10 mouse cellular contexts compared by ENCODE assay signal in the genomic region with DNA sequence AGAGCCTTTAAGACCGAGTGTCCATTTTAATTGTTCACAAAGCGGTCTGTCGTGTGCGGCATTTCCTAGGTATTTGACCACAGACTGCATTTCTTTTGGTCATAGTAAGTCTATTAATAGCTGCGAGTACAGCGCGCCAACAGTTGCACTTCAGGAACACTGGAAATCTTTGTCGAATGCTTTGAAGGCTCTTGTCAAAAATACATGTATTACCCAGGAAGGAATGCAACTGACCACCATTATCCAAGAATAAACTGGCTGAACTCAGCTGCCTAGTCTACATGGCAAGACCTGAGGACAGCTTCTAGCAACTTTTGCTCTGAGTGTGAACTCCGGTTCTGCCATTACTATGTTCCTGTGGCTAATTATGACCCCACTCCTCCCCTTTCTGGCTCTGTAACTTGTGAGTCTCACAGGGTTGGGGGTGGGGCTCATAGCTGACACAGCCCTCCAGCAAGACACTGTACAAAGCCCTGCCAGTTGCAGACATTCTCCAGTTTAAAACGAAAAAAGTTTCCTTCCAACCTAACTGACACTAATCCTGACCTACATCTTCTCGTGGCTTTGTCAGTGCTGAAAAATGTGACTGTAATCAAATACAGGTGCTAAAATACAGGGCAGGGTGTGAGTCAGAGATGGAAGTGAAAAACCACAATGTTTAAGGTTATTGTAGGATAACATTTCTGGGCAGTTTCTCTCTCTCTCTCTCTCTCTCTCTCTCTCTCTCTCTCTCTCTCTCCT.
DNase-seq lines count a peak whose midpoint lies in the region; ATAC-seq lines count a peak whose summit lies in the region.
"Had no signal": no experiment of that assay in that cellular context is flagged by ENCODE, and none has a peak within 500 bp of the region (broad histone marks: within the 10 kb centered on the region; RNA-seq: fewer than 3 reads in every experiment).

No protein-coding gene starts in this region.

- DNase-seq in B cell, adult 2 months, result peak; percentile 46
- peak; percentile 83 for DNase-seq in NIH3T3 (ENCODE audit: low read depth)
- DNase-seq in heart, postnatal 14 days, result peak; percentile 10 to 47
- DNase-seq in cerebellum, postnatal 10 days, result no peak
- DNase-seq in left cerebral cortex, postnatal 25 days (ENCODE audit: low spot score in 2 of 2), result no peak
- no peak for DNase-seq in c-Kit-positive CD71-positive TER-119-positive erythroid progenitor cells, embryonic 14.5 days (ENCODE audit: low spot score)
- no peak for DNase-seq in adrenal gland, postnatal 36 days
- DNase-seq: kidney, postnatal 14 days had no signal

- peak; percentile 35; the same call in 1 of the 2 replicates for ATAC-seq in megakaryocyte progenitor cell, adult 5-6 weeks (replicated peaks; ENCODE audit: poor library complexity)
- ATAC-seq: midbrain, embryonic 16.5 days had no signal

- intact Hi-C loops in heart, postnatal 14 days (cut with DNase I), result no loop called here
- intact Hi-C loops in left cerebral cortex, postnatal 25 days (cut with DNase I), result no loop called here

Comparison
In these comparisons a context has a peak if more than half of its experiments do, and no peak if none do; other contexts are left out.
1. DNase-seq: peak in B cell, adult 2 months (2 of 2), NIH3T3 (single experiment) and heart, postnatal 14 days (2 of 2); none in cerebellum, postnatal 10 days (0 of 2), left cerebral cortex, postnatal 25 days (0 of 2), c-Kit-positive CD71-positive TER-119-positive erythroid progenitor cells, embryonic 14.5 days (single experiment) and adrenal gland, postnatal 36 days (0 of 2).